Mouse (Mus musculus): Measurements from ENCODE around the gene Phactr1. TPM values are rescaled to one million over a fixed set of nuclear protein-coding genes. Genes with fewer than 3 reads are reported as not detected.

Gene Phactr1
- polyA plus RNA-seq, 1 experiment from 2014 or later = 63.8 TPM

GRCm38 (mm10) chr13:42737486-42737885, 57.1 kb downstream of the Phactr1 start:
- no peaks in the 10 kb centered on the region for H3K27me3 ChIP-seq (ENCODE audit: control insufficient read depth, insufficient read depth, low read length)
- H3K9me3 ChIP-seq (ENCODE audit: control insufficient read depth, low read length) = no peaks in the 10 kb centered on the region
- WGBS = 92% methylated on average over 5 of the region's 5 CpGs
- 0 out of 2 replicates have a peak, but pooled peaks cover 4% of the 10 kb centered on the region for H3K4me1 ChIP-seq (ENCODE audit: control insufficient read depth, insufficient read depth, low read length)
- no peak for DNase-seq
- H3K9ac ChIP-seq (replicated peaks; ENCODE audit: low read length) = no peak overlapping the region
- no peak overlapping the region for H3K4me3 ChIP-seq (replicated peaks; ENCODE audit: low read depth, low read length)
- H3K4me2 ChIP-seq (ENCODE audit: low read length) = no peak overlapping the region
- ATAC-seq (ENCODE audit: low FRiP score, low TSS enrichment) = no peak
- no peak overlapping the region for H3K27ac ChIP-seq (replicated peaks; ENCODE audit: low read depth, low read length)
- no peaks in the 10 kb centered on the region for H3K36me3 ChIP-seq (ENCODE audit: control insufficient read depth, insufficient read depth, low read length)

GRCm38 (mm10) chr13:42738152-42738551, 57.7 kb downstream of the Phactr1 start:
- no peak overlapping the region for H3K4me3 ChIP-seq (replicated peaks; ENCODE audit: low read depth, low read length)
- no peak overlapping the region for H3K9ac ChIP-seq (replicated peaks; ENCODE audit: low read length)
- 0 out of 2 replicates have a peak, but pooled peaks cover 7% of the 10 kb centered on the region for H3K4me1 ChIP-seq (ENCODE audit: control insufficient read depth, insufficient read depth, low read length)
- H3K27ac ChIP-seq (replicated peaks; ENCODE audit: low read depth, low read length) = no peak overlapping the region
- H3K27me3 ChIP-seq (ENCODE audit: control insufficient read depth, insufficient read depth, low read length) = no peaks in the 10 kb centered on the region
- no peaks in the 10 kb centered on the region for H3K9me3 ChIP-seq (ENCODE audit: control insufficient read depth, low read length)
- WGBS = 57% methylated on average over 5 of the region's 5 CpGs
- DNase-seq = no peak
- H3K4me2 ChIP-seq (ENCODE audit: low read length) = no peak overlapping the region
- H3K36me3 ChIP-seq (ENCODE audit: control insufficient read depth, insufficient read depth, low read length) = no peaks in the 10 kb centered on the region
- no peak for ATAC-seq (ENCODE audit: low FRiP score, low TSS enrichment)

- H3K27ac ChIP-seq (replicated peaks; ENCODE audit: low read depth, low read length) = no peak overlapping the region
- no peak overlapping the region for H3K4me3 ChIP-seq (replicated peaks; ENCODE audit: low read depth, low read length)
- H3K4me1 ChIP-seq (ENCODE audit: control insufficient read depth, insufficient read depth, low read length) = peaks cover 13% of the 10 kb centered on the region
- no peaks in the 10 kb centered on the region for H3K36me3 ChIP-seq (ENCODE audit: control insufficient read depth, insufficient read depth, low read length)
- DNase-seq (no peak), ATAC-seq (ENCODE audit: low FRiP score, low TSS enrichment) (no peak)
- no peak overlapping the region for H3K4me2 ChIP-seq (ENCODE audit: low read length)
- no peaks in the 10 kb centered on the region for H3K27me3 ChIP-seq (ENCODE audit: control insufficient read depth, insufficient read depth, low read length)
- H3K9me3 ChIP-seq (ENCODE audit: control insufficient read depth, low read length) = no peaks in the 10 kb centered on the region
- H3K9ac ChIP-seq (replicated peaks; ENCODE audit: low read length) = no peak overlapping the region
Measured at GRCm38 (mm10) chr13:42742226-42742625, 61.8 kb downstream of the Phactr1 start.

- peak; percentile 12 for DNase-seq
- Histone ChIP-seq H3K4me1 (ENCODE audit: control insufficient read depth, insufficient read depth, low read length) (peaks cover 8% of the 10 kb centered on the region), H3K27me3 (ENCODE audit: control insufficient read depth, insufficient read depth, low read length) (no peaks in the 10 kb centered on the region), H3K4me3 (replicated peaks; ENCODE audit: low read depth, low read length) (no peak overlapping the region), H3K9me3 (ENCODE audit: control insufficient read depth, low read length) (no peaks in the 10 kb centered on the region), H3K27ac (replicated peaks; ENCODE audit: low read depth, low read length) (no peak overlapping the region), H3K4me2 (ENCODE audit: low read length) (no peak overlapping the region), H3K9ac (replicated peaks; ENCODE audit: low read length) (no peak overlapping the region), H3K36me3 (ENCODE audit: control insufficient read depth, insufficient read depth, low read length) (no peaks in the 10 kb centered on the region)
- no peak for ATAC-seq (ENCODE audit: low FRiP score, low TSS enrichment)
- WGBS = 36% methylated on average over 5 of the region's 5 CpGs
Measured at GRCm38 (mm10) chr13:42744467-42744866, 64.0 kb downstream of the Phactr1 start.

- WGBS = 16% methylated on average over 11 of the region's 11 CpGs
- H3K4me1 ChIP-seq (ENCODE audit: control insufficient read depth, insufficient read depth, low read length) = peaks cover 11% of the 10 kb centered on the region
- H3K9ac ChIP-seq (replicated peaks; ENCODE audit: low read length) = no peak overlapping the region
- H3K4me3 ChIP-seq (replicated peaks; ENCODE audit: low read depth, low read length) = no peak overlapping the region
- no peaks in the 10 kb centered on the region for H3K36me3 ChIP-seq (ENCODE audit: control insufficient read depth, insufficient read depth, low read length)
- peak overlapping the region; percentile 25 for H3K4me2 ChIP-seq (ENCODE audit: low read length)
- DNase-seq (peak; percentile 68), ATAC-seq (ENCODE audit: low FRiP score, low TSS enrichment) (peak; percentile 60; the same call in 1 of the 2 replicates)
- H3K9me3 ChIP-seq (ENCODE audit: control insufficient read depth, low read length) = no peaks in the 10 kb centered on the region
- no peak overlapping the region; the same call in 1 of the 2 replicates for H3K27ac ChIP-seq (replicated peaks; ENCODE audit: low read depth, low read length)
- H3K27me3 ChIP-seq (ENCODE audit: control insufficient read depth, insufficient read depth, low read length) = no peaks in the 10 kb centered on the region
Measured at GRCm38 (mm10) chr13:42757654-42758400, 77.4 kb downstream of the Phactr1 start.

GRCm38 (mm10) chr13:42759170-42759569, 78.7 kb downstream of the Phactr1 start:
- 75% methylated on average over 5 of the region's 5 CpGs for WGBS
- DNase-seq = peak; percentile 65
- ATAC-seq (ENCODE audit: low FRiP score, low TSS enrichment) = no peak

GRCm38 (mm10) chr13:42760907-42761544, 80.6 kb downstream of the Phactr1 start:
- Histone ChIP-seq H3K9me3 (ENCODE audit: control insufficient read depth, low read length) (no peaks in the 10 kb centered on the region), H3K4me1 (ENCODE audit: control insufficient read depth, insufficient read depth, low read length) (peaks cover 11% of the 10 kb centered on the region), H3K36me3 (ENCODE audit: control insufficient read depth, insufficient read depth, low read length) (no peaks in the 10 kb centered on the region), H3K27ac (replicated peaks; ENCODE audit: low read depth, low read length) (no peak overlapping the region), H3K9ac (replicated peaks; ENCODE audit: low read length) (no peak overlapping the region), H3K27me3 (ENCODE audit: control insufficient read depth, insufficient read depth, low read length) (no peaks in the 10 kb centered on the region), H3K4me3 (replicated peaks; ENCODE audit: low read depth, low read length) (no peak overlapping the region), H3K4me2 (ENCODE audit: low read length) (no peak overlapping the region)
- DNase-seq (no peak), ATAC-seq (ENCODE audit: low FRiP score, low TSS enrichment) (no peak)
- WGBS = 88% methylated on average over 10 of the region's 10 CpGs

More at GRCm38 (mm10) chr13:42759170-42759569, 78.7 kb downstream of the Phactr1 start:
- H3K27me3 ChIP-seq (ENCODE audit: control insufficient read depth, insufficient read depth, low read length) = no peaks in the 10 kb centered on the region
- H3K9ac ChIP-seq (replicated peaks; ENCODE audit: low read length) = no peak overlapping the region
- no peak overlapping the region for H3K4me2 ChIP-seq (ENCODE audit: low read length)
- H3K9me3 ChIP-seq (ENCODE audit: control insufficient read depth, low read length) = no peaks in the 10 kb centered on the region
- peak overlapping the region; percentile 56 for H3K27ac ChIP-seq (replicated peaks; ENCODE audit: low read depth, low read length)
- no peak overlapping the region for H3K4me3 ChIP-seq (replicated peaks; ENCODE audit: low read depth, low read length)
- H3K4me1 ChIP-seq (ENCODE audit: control insufficient read depth, insufficient read depth, low read length) = peaks cover 11% of the 10 kb centered on the region
- no peaks in the 10 kb centered on the region for H3K36me3 ChIP-seq (ENCODE audit: control insufficient read depth, insufficient read depth, low read length)

- DNase-seq = peak; percentile 59
- no peak for ATAC-seq (ENCODE audit: low FRiP score, low TSS enrichment)
Measured at GRCm38 (mm10) chr13:42772314-42772713, 91.9 kb downstream of the Phactr1 start.

GRCm38 (mm10) chr13:42774040-42774439, 93.6 kb downstream of the Phactr1 start:
- H3K36me3 ChIP-seq (ENCODE audit: control insufficient read depth, insufficient read depth, low read length) = no peaks in the 10 kb centered on the region
- H3K9ac ChIP-seq (replicated peaks; ENCODE audit: low read length) = no peak overlapping the region
- no peaks in the 10 kb centered on the region for H3K9me3 ChIP-seq (ENCODE audit: control insufficient read depth, low read length)
- DNase-seq (no peak), ATAC-seq (ENCODE audit: low FRiP score, low TSS enrichment) (no peak)
- no peak overlapping the region for H3K4me3 ChIP-seq (replicated peaks; ENCODE audit: low read depth, low read length)
- 71% methylated on average over 2 of the region's 2 CpGs for WGBS
- peaks cover 14% of the 10 kb centered on the region for H3K4me1 ChIP-seq (ENCODE audit: control insufficient read depth, insufficient read depth, low read length)
- H3K4me2 ChIP-seq (ENCODE audit: low read length) = no peak overlapping the region
- H3K27ac ChIP-seq (replicated peaks; ENCODE audit: low read depth, low read length) = no peak overlapping the region
- no peaks in the 10 kb centered on the region for H3K27me3 ChIP-seq (ENCODE audit: control insufficient read depth, insufficient read depth, low read length)

More at GRCm38 (mm10) chr13:42772314-42772713, 91.9 kb downstream of the Phactr1 start:
- Histone ChIP-seq H3K36me3 (ENCODE audit: control insufficient read depth, insufficient read depth, low read length) (no peaks in the 10 kb centered on the region), H3K4me2 (ENCODE audit: low read length) (peak overlapping the region; percentile 9; the same call in 1 of the 2 replicates), H3K27me3 (ENCODE audit: control insufficient read depth, insufficient read depth, low read length) (no peaks in the 10 kb centered on the region), H3K4me3 (replicated peaks; ENCODE audit: low read depth, low read length) (no peak overlapping the region), H3K9ac (replicated peaks; ENCODE audit: low read length) (no peak overlapping the region), H3K27ac (replicated peaks; ENCODE audit: low read depth, low read length) (no peak overlapping the region), H3K4me1 (ENCODE audit: control insufficient read depth, insufficient read depth, low read length) (peaks cover 14% of the 10 kb centered on the region), H3K9me3 (ENCODE audit: control insufficient read depth, low read length) (no peaks in the 10 kb centered on the region)
- 4% methylated on average over 6 of the region's 6 CpGs for WGBS
